Mouse (Mus musculus) kidney, postnatal 14 days (tissue): ENCODE results near the gene Gm3238.
A peak's percentile ranks its signal among the peaks of the same experiment; 100 is the strongest.
"Not testable (repeated sequence)": the region's sequence is repeated elsewhere in the genome, so short reads cannot be mapped to it uniquely, and the experiment has no call there.

ENCODE experiments used
- DNase-seq: peaks from one replicate; pipeline ENCODE4 v3.0.0; 2022; ENCODE audit warnings: mixed read lengths

Gm3238 gene

GRCm38 (mm10) chr10:77771225-77771624 lies at the start of gene Gm3238:
TSS of gene Gm3238 (minus strand) at chr10:77771325.
- DNase-seq, result not testable (repeated sequence)

DNA sequence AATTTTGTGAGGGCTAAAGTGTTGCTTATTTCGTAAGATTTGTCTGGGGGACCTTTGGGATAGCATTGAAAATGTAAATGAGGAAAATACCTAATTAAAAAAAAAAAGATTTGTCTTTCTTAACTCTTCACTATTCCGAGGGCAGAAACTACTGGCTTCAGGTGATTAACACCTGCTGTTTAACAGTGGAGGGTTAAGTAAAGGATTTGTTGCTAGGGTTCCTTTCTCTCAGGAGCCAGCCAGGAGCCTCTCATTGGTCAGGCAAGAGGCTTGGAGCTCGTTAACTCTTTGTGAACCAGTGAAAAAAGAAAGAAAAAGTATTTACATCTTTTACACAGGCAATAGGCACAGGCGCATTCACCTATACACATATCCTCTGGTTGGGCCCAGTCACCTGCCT lies 48.1 kb upstream of the Gm3238 start:
- DNase-seq, result no peak

- DNase-seq, result no peak
Measured at GRCm38 (mm10) chr10:77818523-77818922, 47.4 kb upstream of the Gm3238 start.

DNA sequence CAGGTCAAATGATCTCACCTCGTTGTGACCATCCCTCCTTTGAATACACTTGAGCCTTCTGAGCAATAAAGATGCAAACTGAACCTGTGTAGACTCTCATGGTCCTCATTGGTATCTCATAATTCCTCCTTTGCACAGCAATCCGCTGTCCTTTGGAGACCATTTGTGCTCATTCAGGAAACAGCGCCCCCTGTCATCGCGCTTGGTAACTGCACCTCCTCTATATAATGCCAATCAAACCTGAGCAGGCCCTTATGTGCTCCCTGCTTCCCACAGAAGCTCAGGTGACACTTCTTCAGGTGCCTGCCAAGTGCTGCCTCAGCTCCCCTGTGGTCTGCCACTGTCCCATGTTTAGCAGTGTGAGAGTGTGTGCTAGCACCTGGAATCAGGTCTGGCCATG lies 44.4 kb upstream of the Gm3238 start:
- peak; percentile 7 for DNase-seq

GRCm38 (mm10) chr10:77814382-77814781 lies 43.3 kb upstream of the Gm3238 start, which contains the start of gene Gm2696:
TSS of gene Gm2696 (plus strand) at chr10:77814682.
- no peak for DNase-seq

DNA sequence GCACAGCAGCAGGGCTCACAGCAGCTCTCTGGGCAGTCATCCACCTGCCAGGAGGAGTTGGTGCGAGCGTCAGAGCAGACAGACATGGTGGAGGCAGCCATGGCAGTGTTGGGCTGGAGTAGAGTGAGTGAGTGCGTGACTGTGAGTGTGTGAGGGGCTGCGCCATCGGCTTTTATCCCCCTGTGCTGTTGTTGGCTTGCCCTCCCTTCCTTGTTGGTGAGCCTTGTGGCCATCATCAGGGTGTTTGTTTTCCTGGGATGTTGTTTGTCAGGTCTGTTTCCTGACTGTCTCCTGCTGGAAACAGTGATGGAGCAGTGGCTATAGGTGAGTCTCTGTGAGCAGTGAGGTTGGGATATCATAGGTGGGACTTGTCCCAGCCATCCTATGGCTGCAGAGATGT lies 40.6 kb upstream of the Gm3238 start, which contains the start of gene Gm9507:
Gene Gm9507, minus strand, starts transcription at position 101 of the 400 bp plus-strand sequence.
- DNase-seq, result no peak

DNA sequence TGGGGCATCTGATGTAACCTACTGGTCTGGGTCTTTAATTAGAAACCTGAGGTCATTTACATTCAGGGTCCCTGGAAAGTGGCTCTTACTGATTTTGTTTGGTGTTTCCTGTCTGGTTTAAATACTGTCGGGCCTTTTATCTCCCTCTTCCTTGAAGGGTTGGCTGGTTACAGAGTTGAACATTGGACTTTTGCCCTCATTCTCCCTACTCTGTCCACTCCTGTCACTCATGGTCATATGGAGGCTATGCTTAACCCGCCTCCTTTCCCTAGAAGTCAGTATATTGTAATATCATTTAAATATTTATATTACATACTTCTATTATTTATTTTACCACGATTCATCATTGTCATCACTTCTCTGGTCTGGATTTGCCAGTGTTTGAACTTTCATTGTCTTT lies 33.0 kb upstream of the Gm3238 start:
- DNase-seq, result no peak

- no peak for DNase-seq
Measured at GRCm38 (mm10) chr10:77798921-77799508, 27.9 kb upstream of the Gm3238 start, which contains the start of gene Gm19668. TSS of gene Gm19668 (minus strand) at chr10:77799133.

DNA sequence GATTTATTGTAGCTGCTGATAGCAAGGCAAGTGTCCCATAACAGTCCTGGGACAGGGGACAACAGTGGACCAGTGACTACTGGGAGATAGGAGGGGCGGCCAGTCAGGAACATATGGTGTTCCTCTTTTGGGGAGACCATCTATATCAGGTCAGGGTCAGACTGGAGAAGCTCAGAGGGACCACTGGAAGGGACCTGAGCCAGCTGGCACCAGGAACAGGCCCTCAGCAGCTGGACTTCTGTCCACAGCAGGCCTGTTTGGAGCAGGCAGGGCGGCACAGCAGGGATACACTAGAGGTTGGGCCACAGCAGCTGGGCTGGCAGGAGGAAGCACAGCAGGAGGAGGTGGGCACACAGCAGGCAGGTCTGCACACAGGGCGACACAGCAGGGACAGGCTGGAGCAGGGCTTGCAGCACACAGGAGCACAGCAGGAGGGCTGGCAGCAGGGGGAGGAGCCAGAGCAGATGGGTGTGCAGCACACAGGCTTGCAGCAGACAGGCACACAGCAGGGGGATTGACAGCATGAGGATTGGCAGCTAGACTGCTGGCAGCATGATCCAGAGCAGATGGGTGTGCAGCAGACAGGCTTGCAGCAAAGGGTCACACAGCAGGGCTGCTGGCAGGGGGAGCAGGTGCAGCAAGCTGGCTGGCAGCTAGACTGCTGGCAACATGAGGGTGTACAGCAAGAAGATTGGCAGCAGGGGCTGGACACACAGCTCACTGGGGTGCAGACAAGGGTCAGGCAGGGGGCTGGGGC lies 27.2 kb upstream of the Gm3238 start:
- not testable (repeated sequence) for DNase-seq

DNA sequence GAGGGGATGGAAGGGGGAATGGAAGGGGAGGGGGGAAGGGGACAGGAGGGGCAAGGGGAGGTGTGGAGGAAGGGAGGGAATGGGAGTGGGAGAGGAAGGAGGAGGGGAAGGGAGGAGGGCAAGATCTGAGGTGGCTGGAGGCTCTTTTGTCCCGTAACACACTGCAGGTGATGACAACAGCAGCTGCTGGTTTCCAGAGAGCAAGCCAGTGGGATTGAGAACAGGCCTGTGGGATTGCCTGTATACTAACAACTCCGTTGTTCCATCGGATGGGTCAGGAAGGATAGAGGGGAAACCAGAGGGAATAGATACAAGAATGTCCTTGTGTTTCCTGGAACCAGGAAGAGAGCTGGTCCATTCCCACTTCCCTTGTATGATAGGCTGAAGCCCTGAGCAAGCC lies 26.6 kb upstream of the Gm3238 start:
- no peak for DNase-seq

GRCm38 (mm10) chr10:77794976-77795375 lies 23.9 kb upstream of the Gm3238 start, which contains the start of gene Gm9639:
TSS of gene Gm9639 (minus strand) at chr10:77795076.
- DNase-seq, result no peak

DNA sequence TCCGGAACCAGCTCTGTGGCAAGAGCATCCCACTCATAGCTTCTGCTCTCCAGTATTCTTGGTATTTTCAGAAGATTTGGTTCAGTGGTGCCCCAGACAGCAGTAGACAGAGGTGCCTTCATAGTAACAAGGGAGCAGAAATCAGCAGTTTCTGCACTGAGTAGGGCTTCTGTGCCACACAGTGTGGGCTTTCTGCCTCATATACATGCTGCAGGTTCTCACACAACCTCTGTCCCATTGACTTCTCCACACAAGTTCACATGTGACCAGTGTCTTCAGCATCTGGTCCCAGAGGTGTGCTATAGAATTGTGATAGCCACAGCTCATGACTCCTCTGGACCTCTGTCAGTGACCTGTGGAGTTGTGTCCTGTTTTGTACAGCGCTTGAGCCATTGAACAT lies 17.5 kb upstream of the Gm3238 start:
- no peak for DNase-seq

DNA sequence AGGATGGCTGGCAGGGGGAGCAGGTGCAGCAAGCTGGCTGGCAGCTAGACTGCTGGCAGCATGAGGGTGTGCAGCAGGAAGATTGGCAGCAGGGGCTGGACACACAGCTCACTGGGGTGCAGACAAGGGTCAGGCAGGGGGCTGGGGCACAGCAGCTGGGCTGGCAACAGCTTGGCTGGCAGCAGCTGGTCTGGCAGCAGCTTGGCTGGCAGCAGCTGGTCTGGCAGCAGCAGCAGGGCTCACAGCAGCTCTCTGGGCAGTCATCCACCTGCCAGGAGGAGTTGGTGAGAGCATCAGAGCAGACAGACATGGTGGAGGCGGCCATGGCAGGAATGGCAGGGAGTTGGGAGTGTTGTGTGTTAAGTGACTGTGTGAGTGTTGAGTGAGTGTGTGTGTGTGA lies 16.8 kb upstream of the Gm3238 start, which contains the start of gene Gm7137:
Gene Gm7137, minus strand, starts transcription at position 325 of the 400 bp plus-strand sequence.
- DNase-seq, result not testable (repeated sequence)

DNA sequence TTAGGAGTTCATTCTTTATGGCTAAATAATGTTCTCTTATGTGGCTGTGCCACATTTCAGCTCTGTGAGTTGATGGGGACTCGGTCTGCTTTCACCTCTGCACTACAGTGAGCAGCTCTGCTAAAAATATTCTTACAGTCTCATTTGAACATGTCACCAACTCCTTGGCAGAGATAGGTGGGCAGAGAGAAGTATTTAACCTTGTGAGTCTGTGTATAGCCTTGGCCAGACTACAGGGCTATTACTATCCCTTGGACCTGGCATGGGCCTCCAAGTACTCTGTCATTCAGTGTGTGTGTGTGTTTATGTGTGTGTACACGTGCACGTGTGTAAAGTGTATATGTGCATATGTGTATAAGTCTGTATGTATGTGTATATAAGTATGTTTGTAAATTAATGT lies 12.3 kb upstream of the Gm3238 start:
- DNase-seq, result not testable (repeated sequence)

GRCm38 (mm10) chr10:77782442-77782841 lies 11.3 kb upstream of the Gm3238 start, which contains the start of gene Gm3250:
TSS of gene Gm3250 (minus strand) at chr10:77782542.
- DNase-seq, result not testable (repeated sequence)

DNA sequence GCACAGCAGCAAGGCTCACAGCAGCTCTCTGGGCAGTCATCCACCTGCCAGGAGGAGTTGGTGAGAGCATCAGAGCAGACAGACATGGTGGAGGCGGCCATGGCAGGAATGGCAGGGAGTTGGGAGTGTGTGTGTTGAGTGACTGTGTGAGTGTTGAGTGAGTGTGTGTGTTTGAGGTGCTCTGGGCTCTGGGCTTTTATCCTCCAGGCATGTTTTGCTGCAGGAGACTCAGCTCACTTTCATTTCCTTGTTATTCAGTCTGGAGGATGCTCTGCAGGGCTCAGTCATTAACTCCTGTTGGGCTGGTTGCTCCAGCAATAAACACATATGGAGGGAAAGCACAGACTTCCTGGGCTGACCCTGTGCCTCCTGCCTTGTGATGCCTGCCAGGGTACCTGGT lies 5.7 kb upstream of the Gm3238 start, which contains the start of gene Gm7138:
Gene Gm7138, minus strand, starts transcription at position 101 of the 400 bp plus-strand sequence.
- DNase-seq, result not testable (repeated sequence)

DNA sequence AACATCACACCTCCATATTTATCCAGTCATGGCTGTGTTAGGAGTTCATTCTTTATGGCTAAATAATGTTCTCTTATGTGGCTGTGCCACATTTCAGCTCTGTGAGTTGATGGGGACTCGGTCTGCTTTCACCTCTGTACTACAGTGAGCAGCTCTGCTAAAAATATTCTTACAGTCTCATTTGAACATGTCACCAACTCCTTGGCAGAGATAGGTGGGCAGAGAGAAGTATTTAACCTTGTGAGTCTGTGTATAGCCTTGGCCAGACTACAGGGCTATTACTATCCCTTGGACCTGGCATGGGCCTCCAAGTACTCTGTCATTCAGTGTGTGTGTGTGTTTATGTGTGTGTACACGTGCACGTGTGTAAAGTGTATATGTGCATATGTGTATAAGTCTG lies 1.0 kb upstream of the Gm3238 start:
- not testable (repeated sequence) for DNase-seq

DNA sequence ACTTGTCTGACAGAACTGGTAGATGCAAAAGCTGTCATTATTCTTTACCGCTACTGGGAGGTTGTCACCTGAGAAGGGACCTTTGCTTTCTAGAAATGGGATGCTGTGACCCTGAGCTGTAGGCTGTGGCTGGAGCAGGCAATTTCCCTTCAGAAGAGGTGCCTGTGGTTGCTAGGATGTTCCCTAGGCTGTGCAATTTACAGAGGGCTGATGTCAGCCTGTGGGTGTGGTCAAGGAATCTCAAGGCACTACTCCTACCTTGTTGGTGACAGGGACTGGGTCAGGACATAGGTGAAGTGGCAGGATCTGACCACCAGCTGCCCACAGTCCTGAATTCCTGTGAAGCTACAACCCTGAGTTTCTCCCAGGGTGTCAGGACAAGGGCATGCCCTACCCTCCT lies 1.4 kb downstream of the Gm3238 start:
- DNase-seq, result no peak

- DNase-seq, result not testable (repeated sequence)
Measured at GRCm38 (mm10) chr10:77759582-77759981, 11.5 kb downstream of the Gm3238 start, which contains the start of gene Gm3233. TSS of gene Gm3233 (minus strand) at chr10:77759682.

- DNase-seq, result no peak
Measured at GRCm38 (mm10) chr10:77753448-77753847, 17.7 kb downstream of the Gm3238 start.

GRCm38 (mm10) chr10:77752312-77752711 lies 18.8 kb downstream of the Gm3238 start:
- not testable (repeated sequence) for DNase-seq

GRCm38 (mm10) chr10:77751254-77751653 lies 19.9 kb downstream of the Gm3238 start, which contains the start of gene Gm9736:
TSS of gene Gm9736 (minus strand) at chr10:77751354.
- DNase-seq, result not testable (repeated sequence)

DNA sequence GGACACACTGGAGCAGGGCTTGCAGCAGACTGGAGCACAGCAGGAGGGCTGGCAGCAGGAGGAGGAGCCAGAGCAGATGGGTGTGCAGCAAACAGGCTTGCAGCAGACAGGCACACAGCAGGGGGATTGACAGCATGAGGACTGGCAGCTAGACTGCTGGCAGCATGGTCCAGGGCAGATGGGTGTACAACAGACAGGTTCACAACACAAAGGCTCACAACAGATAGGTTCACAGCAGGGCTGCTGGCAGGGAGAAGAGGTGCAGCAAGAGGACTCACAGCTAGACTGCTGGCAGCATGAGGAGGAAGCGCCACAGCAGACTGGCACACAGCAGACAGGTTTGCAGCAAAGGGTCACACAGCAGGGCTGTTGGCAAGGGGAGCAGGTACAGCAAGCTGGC lies 20.4 kb downstream of the Gm3238 start:
- not testable (repeated sequence) for DNase-seq
